ENCODE assay signal across 8 mouse cellular contexts in the genomic region with DNA sequence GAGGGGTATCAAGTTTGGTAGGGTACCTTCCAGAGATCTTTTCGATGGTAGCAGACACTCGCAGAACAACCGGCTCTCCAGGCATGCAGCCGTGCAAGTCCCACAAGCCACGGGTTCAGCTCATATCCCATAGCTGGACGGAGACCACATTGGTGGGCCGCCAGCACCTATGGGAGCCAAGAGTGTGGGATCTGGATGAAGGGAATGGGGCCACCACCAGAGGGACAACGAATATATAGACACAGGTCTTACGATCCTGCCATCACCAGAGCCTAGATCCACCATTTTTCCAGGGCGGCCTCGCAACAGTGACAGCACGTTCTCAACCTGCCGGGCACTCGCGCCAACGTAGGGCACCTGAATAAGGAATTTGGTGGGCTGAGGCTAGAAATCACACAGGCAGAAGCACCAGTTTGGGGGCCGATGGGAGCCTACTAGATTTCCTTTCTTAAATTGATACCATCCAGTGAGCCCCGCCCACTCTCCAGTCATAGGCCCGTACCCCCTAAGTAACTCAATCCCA. TPM values are rescaled to one million over a fixed set of nuclear protein-coding genes. Genes with fewer than 3 reads are reported as not detected.
DNase-seq lines count a peak whose midpoint lies in the region; ATAC-seq and TF ChIP-seq lines count a peak whose summit lies in the region.

No protein-coding gene starts in this region.

- no peak for TF ChIP-seq EP300 in heart, postnatal 0 days (IDR thresholded peaks at IDR 0.05; ENCODE audit: low read depth)

- H3K4me1 ChIP-seq in heart, embryonic 15.5 days (replicated peaks) = peaks cover 43% of the 10 kb centered on the region
- peaks cover 17% of the 10 kb centered on the region; the same call in 1 of the 2 replicates for H3K4me1 ChIP-seq in heart, postnatal 0 days (ENCODE audit: control insufficient read depth, insufficient read depth)
- H3K4me1 ChIP-seq in midbrain, embryonic 12.5 days = peaks cover 56% of the 10 kb centered on the region

- 24% methylated on average over 19 of the region's 19 CpGs for WGBS in heart, embryonic 15.5 days
- WGBS in heart, postnatal 0 days = 26% methylated on average over 19 of the region's 19 CpGs
- WGBS in midbrain, embryonic 12.5 days = 20% methylated on average over 19 of the region's 19 CpGs

- no peak for DNase-seq in heart, adult 8-10 months (ENCODE audit: low spot score)
- DNase-seq in MN1 (ENCODE audit: low spot score) = peak; percentile 76
- no peak for DNase-seq in heart, postnatal 0 days (ENCODE audit: low spot score)
- DNase-seq in right cerebral cortex, postnatal 25 days = no peak
- no peak for DNase-seq in spleen, adult 18-20 months

- H3K27me3 ChIP-seq in heart, embryonic 15.5 days = no peaks in the 10 kb centered on the region
- no peaks in the 10 kb centered on the region for H3K27me3 ChIP-seq in heart, postnatal 0 days (ENCODE audit: control insufficient read depth, insufficient read depth, low read length)
- no peaks in the 10 kb centered on the region for H3K27me3 ChIP-seq in midbrain, embryonic 12.5 days

- no peaks in the 10 kb centered on the region for H3K9me3 ChIP-seq in heart, embryonic 15.5 days (replicated peaks)
- H3K9me3 ChIP-seq in heart, postnatal 0 days (replicated peaks; ENCODE audit: control insufficient read depth, low read length) = no peaks in the 10 kb centered on the region
- H3K9me3 ChIP-seq in midbrain, embryonic 12.5 days = no peaks in the 10 kb centered on the region

- H3K4me3 ChIP-seq in heart, embryonic 15.5 days = peak overlapping the region; percentile 63
- peak overlapping the region; percentile 83 for H3K4me3 ChIP-seq in heart, postnatal 0 days (ENCODE audit: low read depth, low read length)
- H3K4me3 ChIP-seq in midbrain, embryonic 12.5 days = peak overlapping the region; percentile 69

- no peak for TF ChIP-seq CTCF in heart, postnatal 0 days (IDR thresholded peaks at IDR 0.05; ENCODE audit: low read depth)

- peak overlapping the region; percentile 79 for H3K4me2 ChIP-seq in heart, embryonic 15.5 days
- peak overlapping the region; percentile 91 for H3K4me2 ChIP-seq in heart, postnatal 0 days (ENCODE audit: low read depth, low read length)
- peak overlapping the region; percentile 90 for H3K4me2 ChIP-seq in midbrain, embryonic 12.5 days (replicated peaks)

- peaks cover 25% of the 10 kb centered on the region; the same call in 1 of the 2 replicates for H3K36me3 ChIP-seq in heart, embryonic 15.5 days
- H3K36me3 ChIP-seq in heart, postnatal 0 days (replicated peaks; ENCODE audit: control insufficient read depth, insufficient read depth, low read length) = peaks cover 18% of the 10 kb centered on the region; the same call in 1 of the 2 replicates
- peaks cover 26% of the 10 kb centered on the region for H3K36me3 ChIP-seq in midbrain, embryonic 12.5 days

- H3K9ac ChIP-seq in heart, embryonic 15.5 days = peak overlapping the region; percentile 55
- H3K9ac ChIP-seq in heart, postnatal 0 days (replicated peaks; ENCODE audit: low read depth, low read length) = peak overlapping the region; percentile 81
- peak overlapping the region; percentile 83 for H3K9ac ChIP-seq in midbrain, embryonic 12.5 days (replicated peaks)

- 0 out of 2 replicates have a peak, but pooled peaks have one; percentile 2 for ATAC-seq in heart, embryonic 15.5 days (replicated peaks; ENCODE audit: insufficient number of reproducible peaks, insufficient read depth, low FRiP score, low read depth)
- no peak for ATAC-seq in heart, postnatal 0 days (ENCODE audit: insufficient read depth, low read depth)
- no peak for ATAC-seq in midbrain, embryonic 12.5 days (ENCODE audit: low FRiP score, low read depth)
- ATAC-seq in monocyte, adult 5-6 weeks (replicated peaks; ENCODE audit: insufficient number of reproducible peaks, low FRiP score, low TSS enrichment, poor library complexity, severe bottlenecking) = no peak

- peak overlapping the region; percentile 91 for H3K27ac ChIP-seq in heart, embryonic 15.5 days
- no peak overlapping the region for H3K27ac ChIP-seq in heart, postnatal 0 days (ENCODE audit: low read depth)
- peak overlapping the region; percentile 93 for H3K27ac ChIP-seq in midbrain, embryonic 12.5 days (replicated peaks)

RNA-seq across cellular contexts. Expression of gene Fam173a, which starts 1.3 kb away (rescaled TPM):
- 56.8 and 70.2 TPM in 2 replicates for polyA plus RNA-seq in heart, embryonic 15.5 days (2015; fragmentation: Nextera tagmentation; extraction: Ambion mirVana)
- 10 to 100 TPM; 40.7 to 49.9 (median 44.9) TPM for total RNA-seq in heart, adult 8-10 months (2022)
- total RNA-seq in heart, postnatal 0 days (2014; rRNA removed; ENCODE audit: low replicate concordance) = 32.0 and 32.5 TPM in 2 replicates
- 55.6 and 63.1 TPM in 2 replicates for polyA plus RNA-seq in heart, postnatal 0 days (2015; fragmentation: Nextera tagmentation; extraction: Ambion mirVana)
- 81.8 and 86.1 TPM in 2 replicates for polyA plus RNA-seq in midbrain, embryonic 12.5 days (2016; fragmentation: Nextera tagmentation; extraction: Ambion mirVana)
- total RNA-seq in monocyte, adult 5-6 weeks (2017) = 30.7 to 53.7 TPM (median 38.7 TPM) in 3 replicates

RNA-seq across cellular contexts. Expression of gene AC134908.4, which starts 4.1 kb away (rescaled TPM):
- polyA plus RNA-seq in heart, embryonic 15.5 days (2015; fragmentation: Nextera tagmentation; extraction: Ambion mirVana) = 0.50 TPM in 1 of 2 replicates, not detected in the other
- 1 to 10 TPM in 1 of 4 experiments, under 1 TPM in 1, not detected in 2; 0.72 to 1.8 TPM for total RNA-seq in heart, adult 8-10 months (2022)
- total RNA-seq in heart, postnatal 0 days (2014; rRNA removed; ENCODE audit: low replicate concordance) = not detected in 2 replicates
- polyA plus RNA-seq in heart, postnatal 0 days (2015; fragmentation: Nextera tagmentation; extraction: Ambion mirVana) = 0.66 TPM in 1 of 2 replicates, not detected in the other
- not detected in 2 replicates for polyA plus RNA-seq in midbrain, embryonic 12.5 days (2016; fragmentation: Nextera tagmentation; extraction: Ambion mirVana)
- total RNA-seq in monocyte, adult 5-6 weeks (2017) = not detected in 3 replicates

RNA-seq across cellular contexts. Expression of gene Ccdc78, which starts 5.0 kb away (rescaled TPM):
- polyA plus RNA-seq in heart, embryonic 15.5 days (2015; fragmentation: Nextera tagmentation; extraction: Ambion mirVana) = 0.13 and 0.23 TPM in 2 replicates
- total RNA-seq in heart, adult 8-10 months (2022) = under 1 TPM in 1 of 4 experiments, not detected in 3; 0.38 TPM
- total RNA-seq in heart, postnatal 0 days (2014; rRNA removed; ENCODE audit: low replicate concordance) = not detected in 2 replicates
- 0.12 and 0.55 TPM in 2 replicates for polyA plus RNA-seq in heart, postnatal 0 days (2015; fragmentation: Nextera tagmentation; extraction: Ambion mirVana)
- 0.40 and 0.68 TPM in 2 replicates for polyA plus RNA-seq in midbrain, embryonic 12.5 days (2016; fragmentation: Nextera tagmentation; extraction: Ambion mirVana)
- not detected in 3 replicates for total RNA-seq in monocyte, adult 5-6 weeks (2017)

RNA-seq across cellular contexts. Expression of gene Metrn, which starts 5.6 kb away (rescaled TPM):
- 21.2 and 29.2 TPM in 2 replicates for polyA plus RNA-seq in heart, embryonic 15.5 days (2015; fragmentation: Nextera tagmentation; extraction: Ambion mirVana)
- total RNA-seq in heart, adult 8-10 months (2022) = 10 to 100 TPM; 58.8 to 75.3 (median 65.7) TPM
- total RNA-seq in heart, postnatal 0 days (2014; rRNA removed; ENCODE audit: low replicate concordance) = 38.5 and 75.3 TPM in 2 replicates
- polyA plus RNA-seq in heart, postnatal 0 days (2015; fragmentation: Nextera tagmentation; extraction: Ambion mirVana) = 18.2 and 21.0 TPM in 2 replicates
- polyA plus RNA-seq in midbrain, embryonic 12.5 days (2016; fragmentation: Nextera tagmentation; extraction: Ambion mirVana) = 59.1 and 68.8 TPM in 2 replicates
- 5.1 to 6.4 TPM (median 6.1 TPM) in 3 replicates for total RNA-seq in monocyte, adult 5-6 weeks (2017)

RNA-seq across cellular contexts. Expression of gene Haghl, which starts 5.9 kb away (rescaled TPM):
- polyA plus RNA-seq in heart, embryonic 15.5 days (2015; fragmentation: Nextera tagmentation; extraction: Ambion mirVana) = 44.7 and 57.1 TPM in 2 replicates
- 10 to 100 TPM in 3 of 4 experiments, 1 to 10 TPM in 1; 8.5 to 18.4 (median 12.1) TPM for total RNA-seq in heart, adult 8-10 months (2022)
- total RNA-seq in heart, postnatal 0 days (2014; rRNA removed; ENCODE audit: low replicate concordance) = 50.3 and 59.4 TPM in 2 replicates
- polyA plus RNA-seq in heart, postnatal 0 days (2015; fragmentation: Nextera tagmentation; extraction: Ambion mirVana) = 46.1 and 47.7 TPM in 2 replicates
- 114 and 116 TPM in 2 replicates for polyA plus RNA-seq in midbrain, embryonic 12.5 days (2016; fragmentation: Nextera tagmentation; extraction: Ambion mirVana)
- 16.0 to 49.1 TPM (median 25.3 TPM) in 3 replicates for total RNA-seq in monocyte, adult 5-6 weeks (2017)
